Mouse (Mus musculus): ENCODE measurements at regions not wholly inside any gene's neighbourhood (a gene's known extent, or its start where the extent isn't known, plus 50 kb on each side); places are given as distances from the start of the nearest gene placed in this dataset.

- Histone ChIP-seq H3K9me3 (ENCODE audit: control insufficient read depth, low read length) (no peaks in the 10 kb centered on the region), H3K4me3 (ENCODE audit: low read depth, low read length) (no peak overlapping the region), H3K27ac (ENCODE audit: low read depth, low read length) (no peak overlapping the region), H3K9ac (ENCODE audit: low read depth, low read length) (no peak overlapping the region), H3K27me3 (replicated peaks; ENCODE audit: control insufficient read depth, insufficient read depth, low read length) (no peaks in the 10 kb centered on the region), H3K36me3 (ENCODE audit: control insufficient read depth, insufficient read depth, low read length) (no peaks in the 10 kb centered on the region), H3K4me2 (no peak overlapping the region), H3K4me1 (replicated peaks; ENCODE audit: control insufficient read depth, insufficient read depth, low read length) (no peaks in the 10 kb centered on the region)
- ATAC-seq (replicated peaks; ENCODE audit: low FRiP score) (no peak), DNase-seq (ENCODE audit: low spot score) (no peak)
- WGBS, result 72% methylated on average over 18 of the region's 18 CpGs
Measured at GRCm38 (mm10) chr3:149426023-149426759, 435.8 kb upstream of the Adgrl2 start.

GRCm38 (mm10) chr3:149424306-149424705 lies 434.0 kb upstream of the Adgrl2 start:
- no peak overlapping the region for H3K27ac ChIP-seq (ENCODE audit: low read depth, low read length)
- no peaks in the 10 kb centered on the region for H3K9me3 ChIP-seq (ENCODE audit: control insufficient read depth, low read length)
- no peak overlapping the region for H3K4me3 ChIP-seq (ENCODE audit: low read depth, low read length)
- H3K36me3 ChIP-seq (ENCODE audit: control insufficient read depth, insufficient read depth, low read length), result no peaks in the 10 kb centered on the region
- 55% methylated on average over 1 of the region's 1 CpGs for WGBS
- no peaks in the 10 kb centered on the region for H3K4me1 ChIP-seq (replicated peaks; ENCODE audit: control insufficient read depth, insufficient read depth, low read length)
- H3K9ac ChIP-seq (ENCODE audit: low read depth, low read length), result no peak overlapping the region
- no peaks in the 10 kb centered on the region for H3K27me3 ChIP-seq (replicated peaks; ENCODE audit: control insufficient read depth, insufficient read depth, low read length)
- no peak overlapping the region for H3K4me2 ChIP-seq
- no peak for DNase-seq (ENCODE audit: low spot score)
- ATAC-seq (replicated peaks; ENCODE audit: low FRiP score), result no peak

GRCm38 (mm10) chr3:149423491-149423890 lies 433.1 kb upstream of the Adgrl2 start:
- H3K36me3 ChIP-seq (ENCODE audit: control insufficient read depth, insufficient read depth, low read length), result no peaks in the 10 kb centered on the region
- ATAC-seq (replicated peaks; ENCODE audit: low FRiP score) (no peak), DNase-seq (ENCODE audit: low spot score) (no peak)
- H3K4me3 ChIP-seq (ENCODE audit: low read depth, low read length), result no peak overlapping the region
- no peak overlapping the region for H3K9ac ChIP-seq (ENCODE audit: low read depth, low read length)
- WGBS, result 58% methylated on average over 9 of the region's 9 CpGs
- H3K27ac ChIP-seq (ENCODE audit: low read depth, low read length), result no peak overlapping the region
- H3K9me3 ChIP-seq (ENCODE audit: control insufficient read depth, low read length), result no peaks in the 10 kb centered on the region
- H3K4me1 ChIP-seq (replicated peaks; ENCODE audit: control insufficient read depth, insufficient read depth, low read length), result no peaks in the 10 kb centered on the region
- no peak overlapping the region for H3K4me2 ChIP-seq
- H3K27me3 ChIP-seq (replicated peaks; ENCODE audit: control insufficient read depth, insufficient read depth, low read length), result no peaks in the 10 kb centered on the region

GRCm38 (mm10) chr3:149415081-149415480 lies 424.7 kb upstream of the Adgrl2 start:
- H3K9me3 ChIP-seq (ENCODE audit: control insufficient read depth, low read length), result no peaks in the 10 kb centered on the region
- H3K36me3 ChIP-seq (ENCODE audit: control insufficient read depth, insufficient read depth, low read length), result no peaks in the 10 kb centered on the region
- 31% methylated on average over 4 of the region's 4 CpGs for WGBS
- no peak overlapping the region for H3K9ac ChIP-seq (ENCODE audit: low read depth, low read length)
- H3K27me3 ChIP-seq (replicated peaks; ENCODE audit: control insufficient read depth, insufficient read depth, low read length), result no peaks in the 10 kb centered on the region
- H3K4me1 ChIP-seq (replicated peaks; ENCODE audit: control insufficient read depth, insufficient read depth, low read length), result no peaks in the 10 kb centered on the region
- DNase-seq (ENCODE audit: low spot score) (no peak), ATAC-seq (replicated peaks; ENCODE audit: low FRiP score) (0 out of 2 replicates have a peak, but pooled peaks have one; percentile 31)
- no peak overlapping the region for H3K4me2 ChIP-seq
- H3K27ac ChIP-seq (ENCODE audit: low read depth, low read length), result no peak overlapping the region
- H3K4me3 ChIP-seq (ENCODE audit: low read depth, low read length), result no peak overlapping the region

- Histone ChIP-seq H3K4me1 (replicated peaks; ENCODE audit: control insufficient read depth, insufficient read depth, low read length) (no peaks in the 10 kb centered on the region), H3K9ac (ENCODE audit: low read depth, low read length) (no peak overlapping the region), H3K4me2 (no peak overlapping the region), H3K27me3 (replicated peaks; ENCODE audit: control insufficient read depth, insufficient read depth, low read length) (no peaks in the 10 kb centered on the region), H3K9me3 (ENCODE audit: control insufficient read depth, low read length) (no peaks in the 10 kb centered on the region), H3K4me3 (ENCODE audit: low read depth, low read length) (no peak overlapping the region), H3K36me3 (ENCODE audit: control insufficient read depth, insufficient read depth, low read length) (no peaks in the 10 kb centered on the region), H3K27ac (ENCODE audit: low read depth, low read length) (no peak overlapping the region)
- DNase-seq (ENCODE audit: low spot score) (no peak), ATAC-seq (replicated peaks; ENCODE audit: low FRiP score) (no peak)
- 63% methylated on average over 4 of the region's 4 CpGs for WGBS
Measured at GRCm38 (mm10) chr3:149413114-149413513, 422.8 kb upstream of the Adgrl2 start.

- Histone ChIP-seq H3K9me3 (ENCODE audit: control insufficient read depth, low read length) (no peaks in the 10 kb centered on the region), H3K27ac (ENCODE audit: low read depth, low read length) (no peak overlapping the region), H3K4me3 (ENCODE audit: low read depth, low read length) (no peak overlapping the region), H3K27me3 (replicated peaks; ENCODE audit: control insufficient read depth, insufficient read depth, low read length) (no peaks in the 10 kb centered on the region), H3K9ac (ENCODE audit: low read depth, low read length) (no peak overlapping the region), H3K4me1 (replicated peaks; ENCODE audit: control insufficient read depth, insufficient read depth, low read length) (no peaks in the 10 kb centered on the region), H3K4me2 (no peak overlapping the region), H3K36me3 (ENCODE audit: control insufficient read depth, insufficient read depth, low read length) (no peaks in the 10 kb centered on the region)
- ATAC-seq (replicated peaks; ENCODE audit: low FRiP score), result no peak
- 82% methylated on average over 2 of the region's 2 CpGs for whole genome bisulfite sequencing
- no peak for DNase-seq (ENCODE audit: low spot score)
Measured at GRCm38 (mm10) chr3:149410518-149410917, 420.2 kb upstream of the Adgrl2 start.

GRCm38 (mm10) chr3:149408858-149409257 lies 418.5 kb upstream of the Adgrl2 start:
- DNase-seq (ENCODE audit: low spot score) (no peak), ATAC-seq (replicated peaks; ENCODE audit: low FRiP score) (no peak)
- H3K4me2 ChIP-seq, result no peak overlapping the region
- H3K4me1 ChIP-seq (replicated peaks; ENCODE audit: control insufficient read depth, insufficient read depth, low read length), result no peaks in the 10 kb centered on the region
- WGBS, result 81% methylated on average over 3 of the region's 3 CpGs
- H3K4me3 ChIP-seq (ENCODE audit: low read depth, low read length), result no peak overlapping the region
- H3K27ac ChIP-seq (ENCODE audit: low read depth, low read length), result no peak overlapping the region
- H3K9ac ChIP-seq (ENCODE audit: low read depth, low read length), result no peak overlapping the region
- H3K36me3 ChIP-seq (ENCODE audit: control insufficient read depth, insufficient read depth, low read length), result no peaks in the 10 kb centered on the region
- no peaks in the 10 kb centered on the region for H3K27me3 ChIP-seq (replicated peaks; ENCODE audit: control insufficient read depth, insufficient read depth, low read length)
- no peaks in the 10 kb centered on the region for H3K9me3 ChIP-seq (ENCODE audit: control insufficient read depth, low read length)

GRCm38 (mm10) chr3:149405872-149406271 lies 415.5 kb upstream of the Adgrl2 start:
- no peak overlapping the region for H3K4me2 ChIP-seq
- no peaks in the 10 kb centered on the region for H3K36me3 ChIP-seq (ENCODE audit: control insufficient read depth, insufficient read depth, low read length)
- no peaks in the 10 kb centered on the region for H3K9me3 ChIP-seq (ENCODE audit: control insufficient read depth, low read length)
- ATAC-seq (replicated peaks; ENCODE audit: low FRiP score), result no peak
- no peaks in the 10 kb centered on the region for H3K27me3 ChIP-seq (replicated peaks; ENCODE audit: control insufficient read depth, insufficient read depth, low read length)
- no peaks in the 10 kb centered on the region for H3K4me1 ChIP-seq (replicated peaks; ENCODE audit: control insufficient read depth, insufficient read depth, low read length)
- DNase-seq (ENCODE audit: low spot score), result no peak
- no peak overlapping the region for H3K4me3 ChIP-seq (ENCODE audit: low read depth, low read length)
- 73% methylated on average over 3 of the region's 3 CpGs for WGBS
- H3K9ac ChIP-seq (ENCODE audit: low read depth, low read length), result no peak overlapping the region
- H3K27ac ChIP-seq (ENCODE audit: low read depth, low read length), result no peak overlapping the region

GRCm38 (mm10) chr3:149404691-149405090 lies 414.3 kb upstream of the Adgrl2 start:
- Histone ChIP-seq H3K27me3 (replicated peaks; ENCODE audit: control insufficient read depth, insufficient read depth, low read length) (no peaks in the 10 kb centered on the region), H3K9ac (ENCODE audit: low read depth, low read length) (no peak overlapping the region), H3K36me3 (ENCODE audit: control insufficient read depth, insufficient read depth, low read length) (no peaks in the 10 kb centered on the region), H3K4me3 (ENCODE audit: low read depth, low read length) (no peak overlapping the region), H3K27ac (ENCODE audit: low read depth, low read length) (no peak overlapping the region), H3K4me2 (no peak overlapping the region), H3K4me1 (replicated peaks; ENCODE audit: control insufficient read depth, insufficient read depth, low read length) (no peaks in the 10 kb centered on the region), H3K9me3 (ENCODE audit: control insufficient read depth, low read length) (no peaks in the 10 kb centered on the region)
- no peak for DNase-seq (ENCODE audit: low spot score)
- no peak for ATAC-seq (replicated peaks; ENCODE audit: low FRiP score)
- 93% methylated on average over 14 of the region's 14 CpGs for WGBS
